Mouse (Mus musculus) gastrocnemius, postnatal 14 days (tissue): ENCODE data around the gene Mief1. TPM values are rescaled to one million over a fixed set of nuclear protein-coding genes. Genes with fewer than 3 reads are reported as not detected.

Experiments
- DNase-seq: peaks from one replicate; pipeline ENCODE4 v3.0.0; 2021; ENCODE audit warnings: mixed read lengths
- intact Hi-C: fragments of 180-260 bp; cut with DNase I; formaldehyde crosslinking; loops from one replicate; pipeline ENCODE4 v1.15.1; 2025; ENCODE audit warnings: low total_unique reads
- long read RNA-seq, 2 experiments: library from polyadenylated mRNA; stranded (forward); transcript quantifications; one replicate each; pipeline ENCODE4 v2.0.0; 2021
- total RNA-seq, 2 experiments: library from RNA; stranded (reverse); gene quantifications; 2 replicates each; pipeline ENCODE4 v1.2.3; 2021

Mief1 gene
- 10 to 100 TPM; 20.7 TPM for total RNA-seq
- long read RNA-seq, experiment 1, full-length matches to known transcripts = 8 of 27 reads
- long read RNA-seq, experiment 1, partial matches to known transcripts = 12 of 27 reads
- long read RNA-seq, experiment 1, other reads (novel, unspliced or antisense) = 7 of 27 reads
- long read RNA-seq, experiment 2, full-length matches to known transcripts = 11 of 27 reads
- long read RNA-seq, experiment 2, partial matches to known transcripts = 8 of 27 reads
- long read RNA-seq, experiment 2, other reads (novel, unspliced or antisense) = 8 of 27 reads

DNA sequence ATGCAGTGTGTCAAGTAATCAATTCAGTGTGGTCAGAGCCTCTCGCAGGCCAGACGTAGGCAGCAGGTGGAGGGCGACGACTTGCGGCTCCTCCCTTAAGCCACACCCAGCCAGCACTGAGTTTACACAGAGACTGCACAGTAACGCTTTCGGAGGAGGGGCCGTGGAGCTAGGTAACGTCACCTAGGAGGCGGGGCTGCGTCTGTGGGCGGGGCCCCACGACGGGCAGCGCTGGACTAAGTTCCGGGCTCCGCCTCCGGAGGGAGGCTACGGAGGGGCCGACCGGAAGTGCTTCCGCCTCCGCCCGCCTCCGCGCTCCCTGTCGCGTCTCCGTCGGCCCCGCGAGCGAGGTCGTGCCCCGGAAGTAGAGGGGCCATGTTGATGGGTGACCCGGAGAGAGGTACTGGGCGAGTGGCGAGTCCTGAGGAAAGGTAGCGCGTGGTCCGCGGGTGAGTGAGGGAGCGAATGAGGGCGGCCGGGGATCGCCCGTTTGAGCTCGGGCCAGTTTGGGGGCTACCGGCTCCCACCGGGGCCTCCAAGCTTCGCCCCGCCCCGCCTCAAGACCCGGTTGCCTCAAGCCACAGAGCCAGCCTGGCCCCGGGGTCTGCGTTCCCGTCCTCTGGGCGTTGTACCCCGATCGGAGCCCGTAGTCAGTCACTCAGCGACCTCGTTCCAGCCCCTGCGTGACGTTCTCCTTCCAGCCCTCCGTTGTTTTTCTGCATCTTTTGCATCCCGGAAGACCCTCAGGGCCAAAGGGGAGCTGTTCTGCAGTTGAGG is at the start of gene Mief1:
Gene Mief1, plus strand, starts transcription at position 286 of the 777 bp plus-strand sequence.
- DNase-seq = peak; percentile 97
- intact Hi-C loops = no loop called here

DNA sequence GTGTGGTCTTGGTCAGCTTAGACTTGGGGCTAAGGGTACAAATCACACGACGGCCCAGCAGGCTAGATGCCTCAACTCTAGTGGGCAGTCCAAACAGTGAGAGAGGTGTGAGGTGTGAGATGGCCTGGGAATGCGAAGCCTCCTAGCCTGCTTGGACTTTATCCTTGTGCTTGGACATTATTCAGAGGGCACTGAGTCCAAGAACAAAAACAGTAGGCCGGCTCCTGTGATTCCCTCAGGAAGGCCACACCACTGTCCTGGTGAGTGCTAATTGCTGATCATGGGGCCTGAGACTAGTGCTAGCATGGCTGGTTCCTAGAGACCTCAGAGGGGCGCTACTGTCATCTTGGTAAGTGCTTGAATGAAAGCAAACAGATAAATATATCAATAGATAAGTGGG is 44.9 kb upstream of the Mief1 start:
- DNase-seq = no peak
- intact Hi-C loops = no loop called here

DNA sequence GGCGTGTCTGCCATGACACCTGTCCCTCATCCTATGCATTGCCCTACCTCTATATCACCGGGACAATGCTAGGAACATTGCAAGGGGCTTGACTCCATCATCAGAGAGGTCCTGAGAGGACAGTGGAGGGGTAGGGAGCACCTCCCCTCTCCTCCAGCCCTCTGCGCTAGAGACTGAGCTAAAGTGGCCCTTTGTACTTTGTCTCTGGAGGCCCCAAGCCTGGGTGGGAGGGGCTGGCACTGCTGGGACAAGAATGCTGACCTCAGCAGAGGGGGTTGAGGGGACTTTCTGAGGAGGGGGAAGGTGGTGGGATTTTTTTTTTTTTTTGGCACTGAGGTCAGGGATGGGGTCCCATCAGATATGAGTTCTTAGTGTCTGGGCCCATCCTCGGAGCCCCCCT is 43.7 kb upstream of the Mief1 start:
- no peak for DNase-seq
- intact Hi-C loops = no loop called here

DNA sequence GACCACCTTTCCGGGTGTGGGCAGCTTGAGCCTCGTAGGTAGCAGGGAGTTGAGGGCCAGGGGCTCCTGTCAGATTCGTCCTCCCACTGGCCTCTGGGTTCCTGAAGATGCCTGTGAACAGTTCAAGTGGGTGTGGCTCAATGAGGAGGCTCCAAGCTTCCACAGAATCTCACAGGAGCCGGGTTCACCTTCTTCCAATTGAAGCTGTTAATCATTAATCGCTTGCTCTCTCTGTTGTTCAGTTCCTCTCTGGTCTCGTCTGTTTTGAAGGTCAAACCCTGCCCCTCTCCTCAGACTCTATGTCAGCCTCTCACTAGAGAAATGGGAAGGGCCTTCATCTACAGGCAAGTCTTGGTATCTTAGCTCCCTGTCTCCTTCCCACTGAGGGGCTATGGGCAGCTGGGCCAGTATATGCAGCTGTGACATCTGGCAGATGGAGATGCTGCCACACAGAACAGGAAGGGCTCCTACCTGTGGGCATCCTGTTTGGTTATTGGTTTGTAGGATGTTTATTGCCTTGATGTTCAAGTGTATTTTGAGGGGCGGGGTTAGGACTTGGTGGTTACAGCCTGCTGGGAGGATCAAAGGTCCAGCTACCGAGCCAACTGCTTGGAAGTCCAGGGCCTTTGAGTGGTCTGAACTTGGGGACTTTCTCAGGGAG is 42.1 kb upstream of the Mief1 start:
- intact Hi-C loops = no loop called here
- DNase-seq = no peak

DNA sequence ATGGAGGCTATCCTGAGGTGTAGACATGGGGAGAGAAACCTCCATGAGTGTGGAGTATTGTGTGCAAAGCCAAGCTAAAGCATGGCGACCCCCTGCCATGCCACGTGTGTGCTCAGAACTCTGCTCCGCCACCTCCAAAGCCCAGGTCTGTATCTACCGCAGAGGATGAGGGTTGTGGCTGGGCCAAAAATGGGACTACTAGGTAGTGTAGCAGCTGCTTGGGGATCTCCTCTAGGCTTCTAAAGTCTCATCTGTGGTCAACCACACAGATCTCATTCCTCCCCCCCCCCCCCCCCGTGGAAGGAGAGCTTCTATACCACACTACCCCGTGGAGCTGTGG is 41.6 kb upstream of the Mief1 start:
- intact Hi-C loops = no loop called here
- no peak for DNase-seq

- DNase-seq = no peak
- intact Hi-C loops = no loop called here
Observed at GRCm38 (mm10) chr15:80192847-80193246, 41.0 kb upstream of the Mief1 start.

GRCm38 (mm10) chr15:80199556-80199955 is 34.3 kb upstream of the Mief1 start:
- no peak for DNase-seq
- intact Hi-C loops = no loop called here

DNA sequence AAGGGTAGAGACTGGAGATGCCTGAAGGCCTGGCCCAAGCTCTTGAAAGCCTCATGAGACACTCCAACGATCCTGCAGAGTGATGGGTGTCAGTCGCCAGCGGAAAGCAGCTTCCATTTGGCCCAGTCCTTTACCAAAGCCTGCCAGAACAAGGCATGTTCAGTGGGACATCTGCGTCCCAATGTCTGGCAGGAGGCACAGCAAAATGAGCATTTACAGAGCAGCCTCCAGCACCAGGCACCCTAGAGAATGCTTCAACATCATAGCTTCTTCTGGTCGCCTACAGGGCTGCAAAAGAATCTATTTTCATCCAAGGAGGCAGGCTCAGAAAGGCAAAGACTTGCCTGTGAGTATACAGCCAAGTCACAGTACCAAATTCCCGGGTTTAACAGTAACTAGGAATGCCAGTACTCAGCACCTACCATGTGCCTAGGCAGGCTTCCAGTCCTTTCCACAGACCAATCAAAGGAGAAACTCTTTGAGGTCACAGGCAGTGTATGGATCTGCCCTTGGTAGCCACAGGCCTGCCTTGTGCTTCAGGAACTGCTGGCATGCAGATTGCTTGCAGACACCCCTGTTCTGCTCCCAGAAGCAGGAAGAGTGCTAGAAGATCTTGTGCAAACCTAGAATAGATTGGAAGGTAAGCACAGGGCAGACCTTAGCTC is 31.6 kb upstream of the Mief1 start:
- intact Hi-C loops = no loop called here

DNA sequence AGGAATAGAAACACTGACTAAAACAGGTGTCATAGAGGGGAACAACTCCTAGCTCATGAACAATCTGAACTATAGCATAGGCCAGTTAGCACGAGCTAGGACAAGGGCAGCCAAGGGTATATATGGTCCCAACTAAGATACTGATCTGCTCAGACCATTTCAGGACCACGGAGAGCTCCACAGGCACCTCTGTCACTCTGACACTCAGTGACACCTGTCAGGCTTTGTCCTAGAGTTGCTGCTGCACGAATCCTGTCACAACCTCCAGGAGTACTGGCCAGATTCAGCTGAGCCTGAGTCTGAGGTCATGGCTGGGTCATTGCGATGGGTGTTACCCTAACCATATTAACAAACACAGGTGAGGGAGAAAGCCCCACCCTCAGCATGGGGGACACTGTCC is 30.4 kb upstream of the Mief1 start:
- intact Hi-C loops = no loop called here
- no peak for DNase-seq

More for the DNA sequence above, 31.6 kb upstream of the Mief1 start:
- DNase-seq = no peak

GRCm38 (mm10) chr15:80206057-80206565 is 27.7 kb upstream of the Mief1 start:
- intact Hi-C loops = no loop called here
- no peak for DNase-seq

GRCm38 (mm10) chr15:80208446-80208845 is 25.4 kb upstream of the Mief1 start:
- intact Hi-C loops = no loop called here
- no peak for DNase-seq

- DNase-seq = no peak
- intact Hi-C loops = no loop called here
Observed at GRCm38 (mm10) chr15:80213688-80214087, 20.1 kb upstream of the Mief1 start.

- DNase-seq = no peak
- intact Hi-C loops = no loop called here
Observed at GRCm38 (mm10) chr15:80215716-80216479, 17.9 kb upstream of the Mief1 start.

- intact Hi-C loops = no loop called here
Observed at GRCm38 (mm10) chr15:80216480-80216820, 17.4 kb upstream of the Mief1 start.

GRCm38 (mm10) chr15:80217476-80217875 is 16.3 kb upstream of the Mief1 start:
- intact Hi-C loops = no loop called here
- DNase-seq = no peak

More at GRCm38 (mm10) chr15:80216480-80216820, 17.4 kb upstream of the Mief1 start:
- DNase-seq = no peak

DNA sequence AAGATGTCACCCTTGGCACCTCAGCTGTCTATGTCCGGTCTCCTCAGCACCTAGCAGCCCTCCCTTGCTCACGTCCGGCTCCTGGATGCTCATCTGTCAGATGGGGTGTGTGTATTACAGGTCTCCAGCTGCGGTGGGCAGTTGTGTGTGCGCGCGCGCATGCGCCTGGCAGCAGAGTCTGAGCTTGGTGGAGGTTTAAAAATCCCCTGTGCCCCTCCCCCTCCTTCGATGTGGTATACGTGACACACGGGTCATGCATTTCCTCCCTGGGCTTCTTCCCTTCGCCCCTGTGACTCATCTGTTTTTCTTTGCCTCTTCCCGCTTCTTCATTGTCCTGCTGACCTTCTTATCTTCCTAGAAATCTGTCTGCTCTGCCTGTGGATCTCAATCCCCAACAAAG is 14.6 kb upstream of the Mief1 start:
- intact Hi-C loops = no loop called here
- DNase-seq = no peak

GRCm38 (mm10) chr15:80219705-80220657 is 13.8 kb upstream of the Mief1 start:
- no peak for DNase-seq
- intact Hi-C loops = loop anchor here (10.0 kb wide), 1 partner anchor 105 kb away; no protein-coding TSS in a partner anchor

GRCm38 (mm10) chr15:80221031-80221430 is 12.8 kb upstream of the Mief1 start:
- DNase-seq = no peak
- intact Hi-C loops = loop anchor here (10.0 kb wide), 1 partner anchor 106 kb away; no protein-coding TSS in a partner anchor
